Mouse (Mus musculus) cortical plate, adult 2 months (tissue): ENCODE results near the gene Gm5767.

Experiments
- CTCF ChIP-seq: fragments of 200-500 bp; IDR thresholded peaks from 2 replicates; pipeline ENCODE4 v1.5.1; 2011; ENCODE audit warnings: mild to moderate bottlenecking, control low read depth, low read length; ENCODE audit not compliant: insufficient read depth; ENCODE audit errors: extremely low read depth
- POLR2A ChIP-seq: fragments of 200-500 bp; IDR thresholded peaks from 2 replicates; pipeline ENCODE4 v1.6.1; 2011; ENCODE audit warnings: mild to moderate bottlenecking, low read length, control low read depth; ENCODE audit not compliant: insufficient read depth; ENCODE audit errors: extremely low read depth

DNA sequence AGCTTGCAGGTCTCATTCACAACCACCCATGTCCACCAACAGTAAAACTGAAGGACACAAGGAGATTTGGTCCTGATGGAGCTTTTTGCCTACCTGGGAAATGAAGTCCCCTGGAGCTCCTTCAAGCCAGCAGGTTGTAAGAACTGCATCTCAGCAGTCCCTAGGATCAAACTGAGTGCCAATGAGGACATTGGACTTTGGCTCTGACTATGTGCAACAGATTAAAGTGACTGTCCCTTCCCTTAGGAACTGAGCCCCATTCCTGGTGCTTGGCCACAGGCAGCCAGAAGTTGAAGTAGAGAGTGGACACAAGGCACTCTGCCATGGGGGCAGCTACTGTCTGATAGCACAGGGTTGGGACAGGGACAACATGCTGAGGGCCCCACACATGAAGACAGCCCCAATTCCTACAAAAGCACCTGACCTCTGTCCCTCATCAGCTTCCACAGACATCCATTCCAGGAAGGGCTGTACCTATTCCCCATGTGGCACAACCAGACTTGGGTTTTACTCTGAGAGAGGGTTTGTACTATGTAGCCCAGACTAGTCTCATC lies 7.1 kb downstream of the Gm5767 start:
- TF ChIP-seq CTCF: no peak
- no peak for TF ChIP-seq POLR2A
